Mouse (Mus musculus): ENCODE measurements around the gene Rnf150.
"Not testable (repeated sequence)": the region's sequence is repeated elsewhere in the genome, so short reads cannot be mapped to it uniquely, and the experiment has no call there.

The Rnf150 gene

GRCm38 (mm10) chr8:83077329-83077728, 214.2 kb downstream of the Rnf150 start:
- DNase-seq (ENCODE audit: low spot score): no peak

- peak; percentile 8 for DNase-seq (ENCODE audit: low spot score)
These were observed 215.8 kb downstream of the Rnf150 start for GRCm38 (mm10) chr8:83078701-83079533.

- DNase-seq (ENCODE audit: low spot score): no peak
These were observed 216.3 kb downstream of the Rnf150 start for GRCm38 (mm10) chr8:83079534-83079844.

- no peak for DNase-seq (ENCODE audit: low spot score)
These were observed 218.1 kb downstream of the Rnf150 start for GRCm38 (mm10) chr8:83081266-83081665.

GRCm38 (mm10) chr8:83081806-83082205, 218.7 kb downstream of the Rnf150 start:
- DNase-seq (ENCODE audit: low spot score): not testable (repeated sequence)

GRCm38 (mm10) chr8:83082251-83082650, 219.1 kb downstream of the Rnf150 start:
- DNase-seq (ENCODE audit: low spot score): no peak

- no peak for DNase-seq (ENCODE audit: low spot score)
These were observed 220.3 kb downstream of the Rnf150 start for GRCm38 (mm10) chr8:83083452-83083851.

GRCm38 (mm10) chr8:83085581-83085980, 222.4 kb downstream of the Rnf150 start:
- DNase-seq (ENCODE audit: low spot score): no peak

GRCm38 (mm10) chr8:83086625-83087024, 223.5 kb downstream of the Rnf150 start:
- DNase-seq (ENCODE audit: low spot score): no peak

- no peak for DNase-seq (ENCODE audit: low spot score)
These were observed 224.4 kb downstream of the Rnf150 start for GRCm38 (mm10) chr8:83087604-83088003.

- no peak for DNase-seq (ENCODE audit: low spot score)
These were observed 225.0 kb downstream of the Rnf150 start for GRCm38 (mm10) chr8:83088156-83088555.

- DNase-seq (ENCODE audit: low spot score): peak; percentile 92
These were observed 226.3 kb downstream of the Rnf150 start for GRCm38 (mm10) chr8:83089336-83089986.

GRCm38 (mm10) chr8:83090446-83090845, 227.3 kb downstream of the Rnf150 start:
- no peak for DNase-seq (ENCODE audit: low spot score)

- DNase-seq (ENCODE audit: low spot score): peak; percentile 67
These were observed 236.9 kb downstream of the Rnf150 start for GRCm38 (mm10) chr8:83100041-83100440.

- DNase-seq (ENCODE audit: low spot score): no peak
These were observed 239.9 kb downstream of the Rnf150 start for GRCm38 (mm10) chr8:83102957-83103510.

- DNase-seq (ENCODE audit: low spot score): no peak
These were observed 240.8 kb downstream of the Rnf150 start for GRCm38 (mm10) chr8:83103968-83104367.

- DNase-seq (ENCODE audit: low spot score): no peak
These were observed 246.6 kb downstream of the Rnf150 start for GRCm38 (mm10) chr8:83109756-83110155.

- DNase-seq (ENCODE audit: low spot score): no peak
These were observed 247.0 kb downstream of the Rnf150 start for GRCm38 (mm10) chr8:83110177-83110576.

- no peak for DNase-seq (ENCODE audit: low spot score)
These were observed 271.9 kb downstream of the Rnf150 start for GRCm38 (mm10) chr8:83135086-83135485.

- DNase-seq (ENCODE audit: low spot score): no peak
These were observed 276.9 kb downstream of the Rnf150 start for GRCm38 (mm10) chr8:83140068-83140467.

- DNase-seq (ENCODE audit: low spot score): no peak
These were observed 277.6 kb downstream of the Rnf150 start for GRCm38 (mm10) chr8:83140701-83141111.
